Mouse (Mus musculus) frontal cortex, postnatal 25 days (tissue): ENCODE data around the gene Gm20738.
"Not testable (repeated sequence)": the region's sequence is repeated elsewhere in the genome, so short reads cannot be mapped to it uniquely, and the experiment has no call there.

Source experiments
- DNase-seq, 2 experiments: peaks; one replicate each; pipeline ENCODE4 v3.0.0; 2022; ENCODE audit warnings: low spot score in 2 of 2

Gm20738 gene

GRCm38 (mm10) chrY:37957511-37957910 is at the start of gene Gm20738:
Gene Gm20738, plus strand, starts transcription at chrY:37957811.
- not testable (repeated sequence) for DNase-seq
